ENCODE assay signal across 13 mouse cellular contexts in genomic region chr8:108788762-108789157, GRCm38 (mm10).
DNase-seq lines count a peak whose midpoint lies in the region; ATAC-seq and TF ChIP-seq lines count a peak whose summit lies in the region.
"Had no signal": no experiment of that assay in that cellular context is flagged by ENCODE, and none has a peak within 500 bp of the region (broad histone marks: within the 10 kb centered on the region; RNA-seq: fewer than 3 reads in every experiment).

No protein-coding gene starts in this region.

- intact Hi-C loops in left cerebral cortex, adult 2 months (cut with DNase I) = no loop called here

- TF ChIP-seq CTCF in left cerebral cortex, adult 2 months (IDR thresholded peaks at IDR 0.05) = no peak

- peak; percentile 33 for DNase-seq in Muller cell, postnatal 12 days (ENCODE audit: inconsistent ontology term)
- DNase-seq in left cerebral cortex, adult 8-10 months (ENCODE audit: low spot score in 2 of 2) = no peak
- no peak for DNase-seq in left cerebral cortex, adult 2 months (ENCODE audit: extremely low spot score in 1 of 2, low spot score in 2 of 2)
- no peak for DNase-seq in spleen, adult 12 weeks (ENCODE audit: low spot score)
- DNase-seq: cerebellum, adult 2 months; kidney, adult 2 months; layer of hippocampus, adult 9-11 months; lung, postnatal 10 days had no signal

- peaks cover 21% of the 10 kb centered on the region for H3K36me3 ChIP-seq in embryonic facial prominence, embryonic 13.5 days
- H3K36me3 ChIP-seq in hindbrain, embryonic 13.5 days = peaks cover 17% of the 10 kb centered on the region
- H3K36me3 ChIP-seq in midbrain, embryonic 12.5 days = peaks cover 22% of the 10 kb centered on the region

- peaks cover 57% of the 10 kb centered on the region for H3K4me1 ChIP-seq in embryonic facial prominence, embryonic 13.5 days
- peaks cover 54% of the 10 kb centered on the region for H3K4me1 ChIP-seq in hindbrain, embryonic 13.5 days (replicated peaks)
- peaks cover 30% of the 10 kb centered on the region for H3K4me1 ChIP-seq in midbrain, embryonic 12.5 days

- 41% methylated on average over 10 of the region's 10 CpGs for WGBS in embryonic facial prominence, embryonic 13.5 days
- 18% methylated on average over 10 of the region's 10 CpGs for WGBS in hindbrain, embryonic 13.5 days
- 16% methylated on average over 10 of the region's 10 CpGs for WGBS in midbrain, embryonic 12.5 days

- no peak overlapping the region for H3K27ac ChIP-seq in embryonic facial prominence, embryonic 13.5 days
- H3K27ac ChIP-seq in hindbrain, embryonic 13.5 days = no peak overlapping the region
- H3K27ac ChIP-seq in midbrain, embryonic 12.5 days (replicated peaks) = 0 out of 2 replicates have a peak overlapping the region, but pooled peaks have one; percentile 2
- H3K27ac ChIP-seq in left cerebral cortex, adult 2 months = no peak overlapping the region
- H3K27ac ChIP-seq: liver, embryonic 12.5 days had no signal

- no peak overlapping the region for H3K9ac ChIP-seq in embryonic facial prominence, embryonic 13.5 days
- no peak overlapping the region for H3K9ac ChIP-seq in hindbrain, embryonic 13.5 days
- no peak overlapping the region for H3K9ac ChIP-seq in midbrain, embryonic 12.5 days (replicated peaks)
- H3K9ac ChIP-seq: liver, embryonic 12.5 days had no signal

- peaks cover 11% of the 10 kb centered on the region; the same call in 1 of the 2 replicates for H3K9me3 ChIP-seq in embryonic facial prominence, embryonic 13.5 days
- H3K9me3 ChIP-seq in hindbrain, embryonic 13.5 days = peaks cover 8% of the 10 kb centered on the region; the same call in 1 of the 2 replicates
- peaks cover 19% of the 10 kb centered on the region for H3K9me3 ChIP-seq in midbrain, embryonic 12.5 days

- ATAC-seq in embryonic facial prominence, embryonic 13.5 days (ENCODE audit: insufficient number of reproducible peaks, insufficient read depth, low FRiP score, low TSS enrichment, low read depth) = no peak
- no peak for ATAC-seq in hindbrain, embryonic 13.5 days (ENCODE audit: low FRiP score)
- no peak; the same call in 1 of the 2 replicates for ATAC-seq in midbrain, embryonic 12.5 days (ENCODE audit: low FRiP score, low read depth)
- ATAC-seq: CD4-positive, CD25-positive, alpha-beta regulatory T cell, adult 4 months; liver, embryonic 12.5 days had no signal

- H3K4me2 ChIP-seq in embryonic facial prominence, embryonic 13.5 days = 0 out of 2 replicates have a peak overlapping the region, but pooled peaks have one; percentile 0
- peak overlapping the region; percentile 6; the same call in 1 of the 2 replicates for H3K4me2 ChIP-seq in hindbrain, embryonic 13.5 days
- H3K4me2 ChIP-seq in midbrain, embryonic 12.5 days (replicated peaks) = peak overlapping the region; percentile 16
- H3K4me2 ChIP-seq: liver, embryonic 12.5 days had no signal

- no peaks in the 10 kb centered on the region for H3K27me3 ChIP-seq in embryonic facial prominence, embryonic 13.5 days
- peaks cover 48% of the 10 kb centered on the region for H3K27me3 ChIP-seq in hindbrain, embryonic 13.5 days
- H3K27me3 ChIP-seq in midbrain, embryonic 12.5 days = no peaks in the 10 kb centered on the region; the same call in 1 of the 2 replicates
- H3K27me3 ChIP-seq: liver, embryonic 12.5 days had no signal

- H3K4me3 ChIP-seq in embryonic facial prominence, embryonic 13.5 days = no peak overlapping the region
- H3K4me3 ChIP-seq in hindbrain, embryonic 13.5 days = no peak overlapping the region
- no peak overlapping the region for H3K4me3 ChIP-seq in midbrain, embryonic 12.5 days
- no peak overlapping the region for H3K4me3 ChIP-seq in left cerebral cortex, adult 2 months
- H3K4me3 ChIP-seq: liver, embryonic 12.5 days had no signal
